Mouse (Mus musculus) embryonic facial prominence, embryonic 12.5 days (tissue): Measurements from ENCODE around the gene Zfx. TPM values are rescaled to one million over a fixed set of nuclear protein-coding genes. Genes with fewer than 3 reads are reported as not detected.

Experiments used
- ATAC-seq: fragments of 200-750 bp; cut with Nextera tagmentation; 2 replicates; pipeline ENCODE4 v1.8.0; 2017; ENCODE audit not compliant: insufficient number of reproducible peaks, insufficient read depth, low FRiP score, low TSS enrichment
- H3K27ac ChIP-seq: fragments of 300-500 bp; sonication (generic); 2 replicates; pipeline ENCODE4 v1.5.1; 2016; ENCODE audit warnings: mild to moderate bottlenecking
- H3K27me3 ChIP-seq: fragments of 300-500 bp; sonication (generic); 2 replicates; pipeline ENCODE4 v1.6.1; 2016; ENCODE audit warnings: mild to moderate bottlenecking, moderate library complexity
- H3K36me3 ChIP-seq: fragments of 300-500 bp; sonication (generic); 2 replicates; pipeline ENCODE4 v1.6.1; 2016; ENCODE audit warnings: mild to moderate bottlenecking
- H3K4me1 ChIP-seq: fragments of 300-500 bp; sonication (generic); 2 replicates; pipeline ENCODE4 v1.6.1; 2016
- H3K4me2 ChIP-seq: fragments of 300-500 bp; sonication (generic); replicated peaks from 2 replicates; pipeline ENCODE4 v1.6.1; 2016; ENCODE audit warnings: mild to moderate bottlenecking, moderate library complexity
- H3K4me3 ChIP-seq: fragments of 300-500 bp; sonication (generic); 2 replicates; pipeline ENCODE4 v1.5.1; 2016; ENCODE audit warnings: mild to moderate bottlenecking
- H3K9ac ChIP-seq: fragments of 300-500 bp; sonication (generic); 2 replicates; pipeline ENCODE4 v1.6.1; 2016; ENCODE audit warnings: mild to moderate bottlenecking, moderate library complexity
- H3K9me3 ChIP-seq: fragments of 300-500 bp; sonication (generic); 2 replicates; pipeline ENCODE4 v1.6.1; 2016; ENCODE audit warnings: mild to moderate bottlenecking, moderate library complexity
- WGBS: fragments of 180-500 bp; shearing (Covaris S2); methylation state at CpG from one replicate; pipeline ENCODE4 v1.1.7; 2016; 5-methylcytosine and 5-hydroxymethylcytosine counted together
- polyA plus RNA-seq: library from polyadenylated mRNA; unstranded; fragments of >200 nt; fragmentation: Nextera tagmentation; extraction: Ambion mirVana; gene quantifications from 2 replicates; pipeline ENCODE4 v1.2.1, GENCODE M21; 2016

Zfx gene
- polyA plus RNA-seq, 1 experiment from 2014 or later = 31.2 TPM

DNA sequence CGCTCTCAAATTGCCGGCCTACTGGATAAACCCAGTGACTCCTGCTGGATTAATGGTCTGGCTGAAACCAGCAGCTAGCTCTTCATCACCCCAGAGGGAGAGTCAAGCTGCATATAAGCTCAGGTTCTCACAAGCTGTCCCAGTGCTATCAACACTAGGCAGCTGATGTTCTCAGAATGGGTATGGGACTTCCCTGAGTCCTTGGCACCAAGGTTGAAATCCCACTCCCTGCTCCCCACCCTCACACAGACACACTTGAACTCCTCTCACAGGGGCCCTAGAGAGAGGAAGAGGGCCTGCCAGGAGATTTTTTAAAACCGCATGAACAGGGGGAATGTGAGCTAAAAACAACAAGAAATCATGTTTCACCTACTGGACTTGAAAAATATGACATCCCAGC, 74.5 kb downstream of the Zfx start:
- H3K4me1 ChIP-seq = no peaks in the 10 kb centered on the region
- no peak overlapping the region for H3K9ac ChIP-seq
- no peak overlapping the region for H3K4me2 ChIP-seq
- H3K4me3 ChIP-seq = no peak overlapping the region
- peaks cover 6% of the 10 kb centered on the region; the same call in 1 of the 2 replicates for H3K27me3 ChIP-seq
- 0 out of 2 replicates have a peak, but pooled peaks have one; percentile 69 for ATAC-seq
- no peak overlapping the region for H3K27ac ChIP-seq
- H3K36me3 ChIP-seq = no peaks in the 10 kb centered on the region
- no peaks in the 10 kb centered on the region for H3K9me3 ChIP-seq
- 65% methylated on average over 3 of the region's 3 CpGs for WGBS

- Histone ChIP-seq H3K36me3 (no peaks in the 10 kb centered on the region), H3K4me3 (no peak overlapping the region), H3K27me3 (peaks cover 6% of the 10 kb centered on the region; the same call in 1 of the 2 replicates), H3K27ac (no peak overlapping the region), H3K9ac (no peak overlapping the region), H3K9me3 (no peaks in the 10 kb centered on the region), H3K4me1 (no peaks in the 10 kb centered on the region), H3K4me2 (no peak overlapping the region)
- ATAC-seq = no peak
- WGBS = 58% methylated on average over 5 of the region's 5 CpGs
Measured at GRCm38 (mm10) chrX:94048048-94048447, 75.5 kb downstream of the Zfx start.

- H3K4me1 ChIP-seq = no peaks in the 10 kb centered on the region
- H3K4me3 ChIP-seq = no peak overlapping the region
- 81% methylated on average over 5 of the region's 5 CpGs for WGBS
- H3K27ac ChIP-seq = no peak overlapping the region
- no peak overlapping the region for H3K4me2 ChIP-seq
- H3K9ac ChIP-seq = no peak overlapping the region
- ATAC-seq = no peak
- H3K9me3 ChIP-seq = no peaks in the 10 kb centered on the region
- no peaks in the 10 kb centered on the region for H3K36me3 ChIP-seq
- peaks cover 6% of the 10 kb centered on the region; the same call in 1 of the 2 replicates for H3K27me3 ChIP-seq
Measured at GRCm38 (mm10) chrX:94047381-94047780, 76.1 kb downstream of the Zfx start.

DNA sequence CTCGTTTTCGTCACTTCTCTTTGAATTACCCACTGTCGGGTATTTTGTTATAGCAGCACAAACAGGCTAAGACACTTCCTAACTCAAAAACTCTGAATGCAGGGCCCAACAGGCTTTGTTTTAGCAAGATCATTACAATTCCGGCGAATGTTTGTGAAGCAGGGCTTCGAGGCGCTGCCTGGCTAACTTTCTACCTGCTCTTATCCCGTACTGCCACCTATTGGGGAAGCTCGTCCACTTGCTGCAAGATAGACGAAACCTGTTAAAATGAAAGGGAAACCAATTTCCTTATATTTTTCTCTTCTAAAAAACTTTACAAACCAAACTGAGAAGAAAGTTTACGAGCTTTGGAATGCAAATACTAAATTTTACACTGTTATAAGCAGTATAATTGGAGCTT, 90.6 kb downstream of the Zfx start:
- 38% methylated on average over 11 of the region's 11 CpGs for WGBS
- Histone ChIP-seq H3K4me2 (no peak overlapping the region), H3K36me3 (no peaks in the 10 kb centered on the region), H3K9me3 (no peaks in the 10 kb centered on the region), H3K27me3 (peaks cover 3% of the 10 kb centered on the region; the same call in 1 of the 2 replicates), H3K4me1 (no peaks in the 10 kb centered on the region), H3K4me3 (no peak overlapping the region), H3K27ac (no peak overlapping the region), H3K9ac (no peak overlapping the region)
- ATAC-seq = no peak

DNA sequence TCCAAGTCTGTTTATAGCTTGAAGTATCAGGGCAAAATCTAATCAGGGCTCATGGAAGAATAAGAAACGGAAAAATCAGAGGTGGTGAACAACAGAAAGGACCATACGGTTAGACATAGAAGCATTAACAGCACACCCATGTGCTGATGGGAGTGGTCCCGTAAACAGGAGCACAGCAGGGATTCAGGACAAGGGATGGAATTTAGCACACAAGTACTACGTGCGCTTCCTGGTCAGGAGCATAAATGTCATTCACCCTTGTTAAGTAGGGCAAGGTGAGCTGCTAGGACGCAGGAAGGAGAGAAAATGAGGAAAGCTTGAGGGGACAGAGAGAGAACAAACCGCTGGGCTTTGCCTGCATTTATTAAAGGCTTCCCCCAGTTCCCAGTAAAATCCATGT, 93.4 kb downstream of the Zfx start:
- no peaks in the 10 kb centered on the region for H3K9me3 ChIP-seq
- no peak overlapping the region for H3K27ac ChIP-seq
- H3K4me2 ChIP-seq = no peak overlapping the region
- no peak for ATAC-seq
- peaks cover 13% of the 10 kb centered on the region; the same call in 1 of the 2 replicates for H3K27me3 ChIP-seq
- H3K9ac ChIP-seq = no peak overlapping the region
- no peaks in the 10 kb centered on the region for H3K4me1 ChIP-seq
- H3K36me3 ChIP-seq = no peaks in the 10 kb centered on the region
- H3K4me3 ChIP-seq = no peak overlapping the region
- WGBS = 71% methylated on average over 7 of the region's 7 CpGs

Other genes with a start within 250 kb of the Zfx start
- 0.10 TPM in 1 of 2 replicates, not detected in the other for gene AU015836, start 155.0 kb downstream of the Zfx start, polyA plus RNA-seq
- 89.2 and 90.7 TPM in 2 replicates for gene Eif2s3x, start 89.2 kb upstream of the Zfx start, polyA plus RNA-seq
- gene Klhl15, start 110.9 kb upstream of the Zfx start, polyA plus RNA-seq = 10.1 and 13.2 TPM in 2 replicates
- 0.15 TPM in 1 of 2 replicates, not detected in the other for gene Fam90a1b, start 243.1 kb upstream of the Zfx start, polyA plus RNA-seq
- gene Apoo, start 243.4 kb upstream of the Zfx start, polyA plus RNA-seq = 92.1 and 93.4 TPM in 2 replicates